Mouse (Mus musculus): ENCODE measurements around the gene Cmtr1. TPM values are rescaled to one million over a fixed set of nuclear protein-coding genes. Genes with fewer than 3 reads are reported as not detected.

Cmtr1 gene
- polyA plus RNA-seq, 1 experiment, result 55.7 TPM

DNA sequence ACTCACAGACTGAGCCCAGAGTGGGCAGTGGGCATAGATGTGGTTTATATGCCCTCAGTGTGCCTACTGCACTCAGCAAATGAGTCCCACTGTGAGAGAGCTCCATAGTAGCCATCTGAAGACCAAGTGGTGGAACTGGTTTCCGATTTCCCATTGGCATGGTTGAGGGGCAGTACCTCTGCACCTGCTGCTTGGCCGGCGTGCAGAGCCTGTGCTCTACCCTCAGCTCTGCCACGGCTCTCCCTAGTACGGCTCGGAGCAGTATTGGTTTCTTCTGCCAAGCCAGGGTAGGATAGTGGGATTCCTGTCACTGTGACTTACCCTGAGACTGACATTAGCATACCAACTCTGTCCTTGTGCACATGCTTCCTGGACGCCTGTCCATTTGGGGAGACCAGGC is 40.2 kb downstream of the Cmtr1 start:
- peaks cover 36% of the 10 kb centered on the region for H3K36me3 ChIP-seq (ENCODE audit: control insufficient read depth, insufficient read depth)

DNA sequence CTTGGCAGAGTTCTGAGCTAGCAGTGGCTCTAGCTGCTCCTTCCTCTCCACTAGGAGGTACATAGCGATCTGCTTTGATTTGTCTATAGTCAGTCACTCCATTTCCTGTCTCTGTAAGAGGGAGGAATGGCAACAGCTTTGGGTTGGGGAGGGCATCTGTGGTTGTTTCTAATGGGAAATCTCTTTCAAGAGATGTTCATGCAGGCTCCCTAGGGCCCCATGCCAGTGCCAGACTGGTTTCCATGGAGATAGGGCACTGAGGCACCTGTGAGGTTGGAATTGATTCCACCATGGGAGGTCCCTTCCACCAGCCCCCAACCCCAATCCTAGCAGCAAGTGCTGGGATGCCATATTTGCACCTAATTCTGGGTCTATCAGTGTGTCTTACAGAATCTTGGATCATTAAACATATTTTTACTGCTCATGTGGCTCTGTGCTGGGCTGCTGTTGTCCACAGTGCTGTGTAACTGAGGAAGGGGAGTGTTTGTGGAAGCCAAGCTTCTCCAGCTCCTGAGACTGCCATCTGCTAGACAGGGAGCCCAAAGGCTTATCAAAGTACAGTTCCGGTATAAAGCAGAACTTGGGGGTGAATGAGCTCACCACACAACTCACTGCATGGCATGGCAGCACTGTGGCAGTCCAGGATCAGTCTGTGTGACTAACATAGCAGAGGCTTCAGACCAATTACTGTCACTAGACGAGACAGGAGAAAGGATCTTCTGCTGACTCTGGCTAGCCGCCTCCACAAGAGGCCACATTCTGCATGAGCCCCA is 42.7 kb downstream of the Cmtr1 start:
- Histone ChIP-seq H3K36me3 (ENCODE audit: control insufficient read depth, insufficient read depth) (peaks cover 20% of the 10 kb centered on the region), H3K79me2 (ENCODE audit: control insufficient read depth, insufficient read depth) (no peaks in the 10 kb centered on the region), H3K4me2 (ENCODE audit: low read depth) (no peak overlapping the region), H3K4me3 (no peak overlapping the region), H3K27me3 (ENCODE audit: control insufficient read depth, insufficient read depth, insufficient read length) (no peaks in the 10 kb centered on the region), H3ac (ENCODE audit: control insufficient read depth, insufficient read length) (no peak overlapping the region)
- TF ChIP-seq MAX (IDR thresholded peaks at IDR 0.05; ENCODE audit: low read depth) (no peak), CEBPB (IDR thresholded peaks at IDR 0.05; ENCODE audit: insufficient read depth, poor library complexity, severe bottlenecking) (no peak), MYOG (IDR thresholded peaks at IDR 0.05; ENCODE audit: control insufficient read depth in 1 of 3, insufficient read depth in 1 of 3, insufficient read length in 2 of 3, low read depth in 2 of 3) (no peak), SRF (IDR thresholded peaks at IDR 0.05; ENCODE audit: control insufficient read depth, insufficient read length, low read depth) (no peak), USF1 (IDR thresholded peaks at IDR 0.05; ENCODE audit: low read depth) (no peak), TCF3 (IDR thresholded peaks at IDR 0.05; ENCODE audit: insufficient read length, low read depth) (no peak), MYOD1 (IDR thresholded peaks at IDR 0.05; ENCODE audit: control insufficient read depth in 1 of 3, insufficient read length in 2 of 3, low read depth in 2 of 3) (no peak), E2F4 (IDR thresholded peaks at IDR 0.05; ENCODE audit: insufficient read depth) (no peak), TCF12 (IDR thresholded peaks at IDR 0.05; ENCODE audit: insufficient read depth, poor library complexity, severe bottlenecking) (no peak), POLR2AphosphoS2 (IDR thresholded peaks at IDR 0.05; ENCODE audit: insufficient read length, low read depth) (no peak), POLR2A (IDR thresholded peaks at IDR 0.05; ENCODE audit: insufficient read length, low read depth) (no peak), REST (IDR thresholded peaks at IDR 0.05; ENCODE audit: insufficient read depth, insufficient read length) (no peak)

More for the DNA sequence above, 40.2 kb downstream of the Cmtr1 start:
- Histone ChIP-seq H3ac (ENCODE audit: control insufficient read depth, insufficient read length) (no peak overlapping the region), H3K4me2 (ENCODE audit: low read depth) (no peak overlapping the region), H3K27me3 (ENCODE audit: control insufficient read depth, insufficient read depth, insufficient read length) (no peaks in the 10 kb centered on the region), H3K79me2 (ENCODE audit: control insufficient read depth, insufficient read depth) (no peaks in the 10 kb centered on the region), H3K4me3 (no peak overlapping the region)
- TF ChIP-seq POLR2AphosphoS2 (IDR thresholded peaks at IDR 0.05; ENCODE audit: insufficient read length, low read depth), result no peak
- TF ChIP-seq POLR2A (IDR thresholded peaks at IDR 0.05; ENCODE audit: insufficient read length, low read depth), result no peak
- no peak for TF ChIP-seq CEBPB (IDR thresholded peaks at IDR 0.05; ENCODE audit: insufficient read depth, poor library complexity, severe bottlenecking)
- TF ChIP-seq MYOD1 (IDR thresholded peaks at IDR 0.05; ENCODE audit: control insufficient read depth in 1 of 3, insufficient read length in 2 of 3, low read depth in 2 of 3), result no peak
- TF ChIP-seq E2F4 (IDR thresholded peaks at IDR 0.05; ENCODE audit: insufficient read depth), result no peak

DNA sequence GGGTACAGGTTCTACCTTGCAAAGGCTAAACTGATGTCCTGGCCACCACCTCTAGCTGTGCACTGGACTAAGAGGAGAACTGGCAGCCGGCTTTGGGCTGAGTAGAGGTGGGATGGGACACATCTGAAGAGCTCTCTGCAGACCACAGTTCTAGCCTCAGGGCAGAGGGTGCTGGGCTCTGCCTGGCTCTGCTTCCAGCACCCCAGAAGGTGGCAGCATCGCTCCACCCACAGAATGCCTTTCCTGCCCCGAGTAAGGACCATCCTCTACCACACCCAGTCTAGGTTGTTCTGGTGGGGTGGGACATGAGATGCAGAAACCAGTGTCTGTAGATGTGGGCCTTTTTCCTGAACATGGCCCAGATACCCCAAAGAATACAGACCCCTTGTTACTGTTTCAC is 44.4 kb downstream of the Cmtr1 start:
- Histone ChIP-seq H3K36me3 (ENCODE audit: control insufficient read depth, insufficient read depth) (peaks cover 10% of the 10 kb centered on the region), H3K4me2 (ENCODE audit: low read depth) (no peak overlapping the region), H3K79me2 (ENCODE audit: control insufficient read depth, insufficient read depth) (no peaks in the 10 kb centered on the region), H3K27me3 (ENCODE audit: control insufficient read depth, insufficient read depth, insufficient read length) (no peaks in the 10 kb centered on the region), H3ac (ENCODE audit: control insufficient read depth, insufficient read length) (no peak overlapping the region), H3K4me3 (no peak overlapping the region)
- TF ChIP-seq POLR2A (IDR thresholded peaks at IDR 0.05; ENCODE audit: insufficient read length, low read depth), result no peak
- no peak for TF ChIP-seq MAX (IDR thresholded peaks at IDR 0.05; ENCODE audit: low read depth)
- no peak for TF ChIP-seq TCF12 (IDR thresholded peaks at IDR 0.05; ENCODE audit: insufficient read depth, poor library complexity, severe bottlenecking)
- TF ChIP-seq MYOG (IDR thresholded peaks at IDR 0.05; ENCODE audit: control insufficient read depth in 1 of 3, insufficient read depth in 1 of 3, insufficient read length in 2 of 3, low read depth in 2 of 3), result no peak
- TF ChIP-seq TCF3 (IDR thresholded peaks at IDR 0.05; ENCODE audit: insufficient read length, low read depth), result no peak
- TF ChIP-seq USF1 (IDR thresholded peaks at IDR 0.05; ENCODE audit: low read depth), result no peak
- TF ChIP-seq POLR2AphosphoS2 (IDR thresholded peaks at IDR 0.05; ENCODE audit: insufficient read length, low read depth), result no peak
- no peak for TF ChIP-seq REST (IDR thresholded peaks at IDR 0.05; ENCODE audit: insufficient read depth, insufficient read length)
- no peak for TF ChIP-seq CEBPB (IDR thresholded peaks at IDR 0.05; ENCODE audit: insufficient read depth, poor library complexity, severe bottlenecking)
- no peak for TF ChIP-seq SRF (IDR thresholded peaks at IDR 0.05; ENCODE audit: control insufficient read depth, insufficient read length, low read depth)
- TF ChIP-seq MYOD1 (IDR thresholded peaks at IDR 0.05; ENCODE audit: control insufficient read depth in 1 of 3, insufficient read length in 2 of 3, low read depth in 2 of 3), result no peak
- TF ChIP-seq E2F4 (IDR thresholded peaks at IDR 0.05; ENCODE audit: insufficient read depth), result no peak

DNA sequence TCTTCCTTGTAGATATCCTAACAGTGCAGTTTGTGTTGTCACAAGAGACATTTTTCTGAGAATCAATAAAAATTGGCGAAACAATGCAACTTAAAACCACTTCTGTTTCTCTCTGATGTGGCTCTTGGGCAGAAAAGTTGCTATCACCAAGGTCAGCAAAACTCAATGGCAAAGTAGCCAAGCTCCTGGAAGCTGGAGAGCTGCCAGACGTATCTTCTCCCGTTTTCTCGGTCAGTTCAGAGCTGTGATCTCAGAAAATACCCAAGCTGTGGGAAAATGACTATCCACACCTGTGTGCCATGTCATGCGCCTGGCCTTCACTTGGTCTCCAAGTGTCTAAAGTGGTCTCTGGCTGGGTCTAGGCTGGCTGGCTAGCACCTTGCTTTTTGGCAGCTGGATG is 45.5 kb downstream of the Cmtr1 start:
- Histone ChIP-seq H3K27me3 (ENCODE audit: control insufficient read depth, insufficient read depth, insufficient read length) (no peaks in the 10 kb centered on the region), H3K4me3 (no peak overlapping the region), H3K79me2 (ENCODE audit: control insufficient read depth, insufficient read depth) (no peaks in the 10 kb centered on the region), H3K36me3 (ENCODE audit: control insufficient read depth, insufficient read depth) (peaks cover 3% of the 10 kb centered on the region), H3ac (ENCODE audit: control insufficient read depth, insufficient read length) (no peak overlapping the region), H3K4me2 (ENCODE audit: low read depth) (no peak overlapping the region)
- TF ChIP-seq POLR2AphosphoS2 (IDR thresholded peaks at IDR 0.05; ENCODE audit: insufficient read length, low read depth) (no peak), TCF3 (IDR thresholded peaks at IDR 0.05; ENCODE audit: insufficient read length, low read depth) (no peak), POLR2A (IDR thresholded peaks at IDR 0.05; ENCODE audit: insufficient read length, low read depth) (no peak), E2F4 (IDR thresholded peaks at IDR 0.05; ENCODE audit: insufficient read depth) (no peak), MYOG (IDR thresholded peaks at IDR 0.05; ENCODE audit: control insufficient read depth in 1 of 3, insufficient read depth in 1 of 3, insufficient read length in 2 of 3, low read depth in 2 of 3) (no peak), CEBPB (IDR thresholded peaks at IDR 0.05; ENCODE audit: insufficient read depth, poor library complexity, severe bottlenecking) (no peak), MAX (IDR thresholded peaks at IDR 0.05; ENCODE audit: low read depth) (no peak), USF1 (IDR thresholded peaks at IDR 0.05; ENCODE audit: low read depth) (no peak), SRF (IDR thresholded peaks at IDR 0.05; ENCODE audit: control insufficient read depth, insufficient read length, low read depth) (no peak), REST (IDR thresholded peaks at IDR 0.05; ENCODE audit: insufficient read depth, insufficient read length) (no peak), MYOD1 (IDR thresholded peaks at IDR 0.05; ENCODE audit: control insufficient read depth in 1 of 3, insufficient read length in 2 of 3, low read depth in 2 of 3) (no peak), TCF12 (IDR thresholded peaks at IDR 0.05; ENCODE audit: insufficient read depth, poor library complexity, severe bottlenecking) (no peak)

Data from myocyte (in vitro differentiated cells).